Mouse (Mus musculus) neural tube, embryonic 15.5 days (tissue): ENCODE data around the gene Gipc1. TPM values are rescaled to one million over a fixed set of nuclear protein-coding genes. Genes with fewer than 3 reads are reported as not detected.

Experiments
- ATAC-seq: fragments of 200-750 bp; cut with Nextera tagmentation; 2 replicates; pipeline ENCODE4 v1.8.0; 2017; ENCODE audit warnings: mild to moderate bottlenecking, moderate TSS enrichment, moderate library complexity; ENCODE audit not compliant: low FRiP score
- H3K27ac ChIP-seq: fragments of 300-500 bp; sonication (generic); replicated peaks from 2 replicates; pipeline ENCODE4 v1.5.1; 2015; ENCODE audit warnings: mild to moderate bottlenecking, inconsistent platforms
- H3K27me3 ChIP-seq: fragments of 300-500 bp; sonication (generic); replicated peaks from 2 replicates; pipeline ENCODE4 v1.6.1; 2015; ENCODE audit warnings: inconsistent platforms
- H3K36me3 ChIP-seq: fragments of 300-500 bp; sonication (generic); 2 replicates; pipeline ENCODE4 v1.6.1; 2015; ENCODE audit warnings: inconsistent platforms
- H3K4me1 ChIP-seq: fragments of 300-500 bp; sonication (generic); 2 replicates; pipeline ENCODE4 v1.6.1; 2015; ENCODE audit warnings: inconsistent platforms
- H3K4me2 ChIP-seq: fragments of 300-500 bp; sonication (generic); 2 replicates; pipeline ENCODE4 v1.6.1; 2015; ENCODE audit warnings: inconsistent platforms, mild to moderate bottlenecking, moderate library complexity
- H3K4me3 ChIP-seq: fragments of 300-500 bp; sonication (generic); replicated peaks from 2 replicates; pipeline ENCODE4 v1.5.1; 2015; ENCODE audit warnings: mild to moderate bottlenecking, inconsistent platforms
- H3K9ac ChIP-seq: fragments of 300-500 bp; sonication (generic); replicated peaks from 2 replicates; pipeline ENCODE4 v1.6.1; 2015; ENCODE audit warnings: mild to moderate bottlenecking, inconsistent platforms
- H3K9me3 ChIP-seq: fragments of 300-500 bp; sonication (generic); replicated peaks from 2 replicates; pipeline ENCODE4 v1.6.1; 2016; ENCODE audit warnings: inconsistent platforms
- WGBS: fragments of 180-500 bp; shearing (Covaris S2); methylation state at CpG from one replicate; pipeline ENCODE4 v1.1.7; 2015; ENCODE audit warnings: mixed read lengths; 5-methylcytosine and 5-hydroxymethylcytosine counted together
- polyA plus RNA-seq: library from polyadenylated mRNA; unstranded; fragments of >200 nt; fragmentation: Nextera tagmentation; extraction: Ambion mirVana; gene quantifications from 2 replicates; pipeline ENCODE4 v1.2.1, GENCODE M21; 2015

Gipc1 gene
- polyA plus RNA-seq, result 116 and 118 TPM in 2 replicates

GRCm38 (mm10) chr8:83652030-83652743 lies at the start of gene Gipc1:
Gene Gipc1 (plus strand): TSS chr8:83652677.
- Histone ChIP-seq H3K4me2 (peak within 1 kb of the TSS; percentile 91), H3K4me3 (peak within 1 kb of the TSS; percentile 80), H3K27ac (peak within 1 kb of the TSS; percentile 85), H3K9me3 (no peaks in the 10 kb centered on the region), H3K36me3 (no peaks in the 10 kb centered on the region), H3K9ac (peak within 1 kb of the TSS; percentile 73), H3K4me1 (peaks cover 26% of the 10 kb centered on the region), H3K27me3 (no peaks in the 10 kb centered on the region)
- ATAC-seq, result peak; percentile 96
- WGBS, result 4% methylated on average over 48 of the region's 50 CpGs

DNA sequence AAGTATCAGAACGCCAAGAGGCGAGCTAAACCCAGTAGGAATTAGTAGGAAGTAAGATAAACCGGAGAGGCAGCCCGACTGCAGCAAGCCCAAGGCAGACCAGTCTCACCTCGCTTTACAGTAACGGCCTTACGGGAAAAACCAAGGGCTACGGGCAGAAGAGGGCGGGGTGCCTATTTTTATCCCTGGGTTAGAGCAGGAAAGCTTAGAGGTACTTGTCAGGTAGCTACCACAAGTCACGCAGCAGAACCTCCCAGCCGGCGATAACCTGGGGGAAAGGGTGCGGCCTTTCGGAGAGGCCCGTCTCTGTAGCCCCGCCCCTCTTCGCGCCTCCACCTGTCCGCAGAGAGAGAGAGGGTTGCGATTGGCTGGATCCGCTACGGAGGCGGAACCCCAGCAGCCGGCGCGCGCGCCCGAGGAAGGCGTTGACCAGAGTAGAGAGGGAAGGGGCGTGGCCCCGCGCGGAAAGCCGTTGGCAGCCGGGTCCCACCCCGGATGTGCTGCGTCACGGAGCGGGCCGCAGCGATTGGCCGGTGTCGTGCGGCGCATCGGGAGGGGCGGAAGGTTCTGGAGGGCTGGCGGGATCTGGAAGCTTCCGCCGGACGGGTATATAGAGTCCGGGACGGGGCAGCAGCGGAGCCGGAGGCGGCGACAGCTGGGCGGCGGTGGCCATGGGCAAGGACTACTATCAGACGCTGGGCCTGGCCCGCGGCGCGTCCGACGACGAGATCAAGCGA lies 44.6 kb upstream of the Gipc1 start, which contains the start of the genes Tecr and Dnajb1:
Gene Tecr, minus strand, starts transcription at position 311 of the 737 bp plus-strand sequence.
Gene Dnajb1, plus strand, starts transcription at position 533 of the 737 bp plus-strand sequence.
- Histone ChIP-seq H3K4me2 (peak within 1 kb of the TSS; percentile 83), H3K27ac (peak within 1 kb of the TSS; percentile 97), H3K36me3 (peaks cover 30% of the 10 kb centered on the region), H3K27me3 (no peaks in the 10 kb centered on the region), H3K9ac (peak within 1 kb of the TSS; percentile 71), H3K9me3 (no peaks in the 10 kb centered on the region), H3K4me1 (peaks cover 31% of the 10 kb centered on the region), H3K4me3 (peak within 1 kb of the TSS; percentile 78)
- ATAC-seq, result peak; percentile 97
- whole genome bisulfite sequencing, result under 1% methylated on average over 65 of the region's 69 CpGs

DNA sequence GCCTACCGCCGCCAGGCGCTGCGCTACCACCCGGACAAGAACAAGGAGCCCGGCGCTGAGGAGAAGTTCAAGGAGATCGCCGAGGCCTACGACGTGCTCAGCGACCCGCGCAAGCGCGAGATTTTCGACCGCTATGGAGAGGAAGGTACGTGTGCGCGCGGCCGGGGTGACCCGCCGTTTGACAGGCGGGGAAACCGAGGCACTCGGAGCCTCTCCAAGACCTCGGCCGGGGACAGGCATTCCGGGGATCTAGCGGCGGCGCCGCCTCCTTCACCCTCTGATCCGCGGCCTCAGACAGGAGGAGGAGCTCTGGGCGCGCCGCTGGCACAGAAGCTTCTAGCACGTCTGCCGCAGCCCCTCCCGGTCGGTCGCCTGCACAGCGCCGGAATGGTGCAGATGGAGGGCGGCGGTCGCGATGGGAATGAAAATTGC lies 44.1 kb upstream of the Gipc1 start:
- Histone ChIP-seq H3K4me1 (peaks cover 31% of the 10 kb centered on the region), H3K4me2 (peak overlapping the region; percentile 83), H3K36me3 (peaks cover 34% of the 10 kb centered on the region), H3K9ac (peak overlapping the region; percentile 66), H3K27me3 (no peaks in the 10 kb centered on the region), H3K27ac (peak overlapping the region; percentile 97), H3K9me3 (no peaks in the 10 kb centered on the region), H3K4me3 (peak overlapping the region; percentile 78)
- under 1% methylated on average over 51 of the region's 51 CpGs for WGBS
- peak; percentile 82 for ATAC-seq

DNA sequence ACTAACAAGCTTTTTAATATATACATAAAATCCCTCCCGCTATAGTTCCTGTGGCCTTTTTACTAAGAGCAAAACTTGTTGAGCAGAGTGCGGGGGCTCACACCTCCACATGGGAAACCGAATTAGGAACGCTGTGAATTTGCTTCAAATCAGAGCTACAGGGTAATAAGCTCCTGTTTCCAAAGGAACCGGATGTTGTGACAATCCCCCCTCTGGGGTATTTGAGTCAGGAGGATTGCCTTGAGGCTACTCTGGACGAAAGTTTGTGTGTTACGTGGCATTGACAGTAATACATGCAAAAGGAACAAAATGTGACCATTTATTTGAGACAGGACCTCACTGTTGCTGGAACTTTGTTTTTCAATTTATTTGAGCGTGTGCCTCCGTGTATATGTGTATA lies 43.4 kb upstream of the Gipc1 start:
- peak overlapping the region; percentile 66 for H3K9ac ChIP-seq
- H3K36me3 ChIP-seq, result peaks cover 41% of the 10 kb centered on the region
- H3K9me3 ChIP-seq, result no peaks in the 10 kb centered on the region
- H3K4me1 ChIP-seq, result peaks cover 31% of the 10 kb centered on the region
- peak overlapping the region; percentile 97 for H3K27ac ChIP-seq
- peak overlapping the region; percentile 78 for H3K4me3 ChIP-seq
- WGBS, result 32% methylated on average over 9 of the region's 9 CpGs
- no peaks in the 10 kb centered on the region for H3K27me3 ChIP-seq
- ATAC-seq, result no peak
- peak overlapping the region; percentile 83 for H3K4me2 ChIP-seq

- H3K4me2 ChIP-seq, result peak overlapping the region; percentile 83
- H3K27me3 ChIP-seq, result no peaks in the 10 kb centered on the region
- no peak for ATAC-seq
- WGBS, result 94% methylated on average over 10 of the region's 10 CpGs
- peak overlapping the region; percentile 97; the same call in 1 of the 2 replicates for H3K27ac ChIP-seq
- H3K9me3 ChIP-seq, result no peaks in the 10 kb centered on the region
- peak overlapping the region; percentile 78 for H3K4me3 ChIP-seq
- H3K9ac ChIP-seq, result peak overlapping the region; percentile 66; the same call in 1 of the 2 replicates
- peaks cover 44% of the 10 kb centered on the region for H3K36me3 ChIP-seq
- peaks cover 31% of the 10 kb centered on the region for H3K4me1 ChIP-seq
These were observed 42.8 kb upstream of the Gipc1 start for GRCm38 (mm10) chr8:83609547-83610180.

DNA sequence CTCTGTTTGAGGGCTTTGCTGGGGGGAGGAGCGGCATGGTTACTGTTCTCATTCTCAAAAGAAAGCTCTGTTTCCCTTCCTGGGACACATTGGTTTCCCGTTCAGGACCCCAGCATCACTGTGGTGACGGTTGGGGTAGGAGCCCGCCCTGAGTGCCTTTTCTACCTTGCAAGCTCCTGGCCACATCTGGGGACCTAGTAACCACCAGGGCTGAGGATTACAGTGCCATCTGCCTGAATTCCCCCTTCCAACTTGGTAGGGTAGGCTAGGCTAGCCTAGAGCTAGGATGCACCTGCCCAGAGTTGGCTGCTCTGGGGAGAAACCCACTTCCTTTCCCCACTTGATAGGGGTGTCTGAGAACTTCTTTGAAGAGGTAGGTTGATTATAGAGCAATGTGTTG lies 40.6 kb upstream of the Gipc1 start:
- 91% methylated on average over 4 of the region's 4 CpGs for WGBS
- ATAC-seq, result no peak
- no peak overlapping the region for H3K4me3 ChIP-seq

GRCm38 (mm10) chr8:83613695-83614094 lies 38.8 kb upstream of the Gipc1 start:
- peaks cover 24% of the 10 kb centered on the region for H3K4me1 ChIP-seq
- no peak overlapping the region for H3K4me2 ChIP-seq
- H3K9ac ChIP-seq, result no peak overlapping the region
- H3K9me3 ChIP-seq, result no peaks in the 10 kb centered on the region
- no peak overlapping the region for H3K27ac ChIP-seq
- H3K36me3 ChIP-seq, result peaks cover 44% of the 10 kb centered on the region
- no peaks in the 10 kb centered on the region for H3K27me3 ChIP-seq
- H3K4me3 ChIP-seq, result no peak overlapping the region
- 98% methylated on average over 4 of the region's 4 CpGs for WGBS
- ATAC-seq, result no peak

More for the DNA sequence above, 40.6 kb upstream of the Gipc1 start:
- Histone ChIP-seq H3K27me3 (no peaks in the 10 kb centered on the region), H3K4me2 (no peak overlapping the region), H3K4me1 (peaks cover 29% of the 10 kb centered on the region), H3K9me3 (no peaks in the 10 kb centered on the region), H3K9ac (no peak overlapping the region), H3K36me3 (peaks cover 44% of the 10 kb centered on the region), H3K27ac (no peak overlapping the region)

GRCm38 (mm10) chr8:83616625-83617024 lies 35.9 kb upstream of the Gipc1 start:
- H3K27ac ChIP-seq, result no peak overlapping the region
- H3K9me3 ChIP-seq, result no peaks in the 10 kb centered on the region
- no peak overlapping the region for H3K4me2 ChIP-seq
- H3K36me3 ChIP-seq, result peaks cover 27% of the 10 kb centered on the region
- H3K4me3 ChIP-seq, result no peak overlapping the region
- H3K4me1 ChIP-seq, result 0 out of 2 replicates have a peak, but pooled peaks cover under 1% of the 10 kb centered on the region
- H3K9ac ChIP-seq, result no peak overlapping the region
- ATAC-seq, result no peak
- H3K27me3 ChIP-seq, result no peaks in the 10 kb centered on the region

- H3K36me3 ChIP-seq, result peaks cover 22% of the 10 kb centered on the region
- H3K9ac ChIP-seq, result no peak overlapping the region
- no peak overlapping the region for H3K27ac ChIP-seq
- H3K4me1 ChIP-seq, result 0 out of 2 replicates have a peak, but pooled peaks cover 5% of the 10 kb centered on the region
- 94% methylated on average over 2 of the region's 2 CpGs for WGBS
- H3K9me3 ChIP-seq, result no peaks in the 10 kb centered on the region
- H3K27me3 ChIP-seq, result no peaks in the 10 kb centered on the region
- ATAC-seq, result no peak
- no peak overlapping the region for H3K4me2 ChIP-seq
- H3K4me3 ChIP-seq, result no peak overlapping the region
These were observed 35.4 kb upstream of the Gipc1 start for GRCm38 (mm10) chr8:83617111-83617510.

- Histone ChIP-seq H3K4me3 (no peak overlapping the region), H3K4me1 (0 out of 2 replicates have a peak, but pooled peaks cover 9% of the 10 kb centered on the region), H3K4me2 (no peak overlapping the region), H3K9me3 (no peaks in the 10 kb centered on the region), H3K27ac (no peak overlapping the region), H3K36me3 (peaks cover 9% of the 10 kb centered on the region; the same call in 1 of the 2 replicates), H3K9ac (no peak overlapping the region), H3K27me3 (no peaks in the 10 kb centered on the region)
- ATAC-seq, result no peak
- 97% methylated on average over 2 of the region's 2 CpGs for WGBS
These were observed 33.9 kb upstream of the Gipc1 start for GRCm38 (mm10) chr8:83618566-83618965.

- Histone ChIP-seq H3K4me2 (no peak overlapping the region), H3K4me3 (no peak overlapping the region), H3K9me3 (no peaks in the 10 kb centered on the region), H3K36me3 (no peaks in the 10 kb centered on the region), H3K27me3 (no peaks in the 10 kb centered on the region), H3K4me1 (0 out of 2 replicates have a peak, but pooled peaks cover 9% of the 10 kb centered on the region), H3K9ac (no peak overlapping the region), H3K27ac (no peak overlapping the region)
- no peak for ATAC-seq
- WGBS, result 91% methylated on average over 9 of the region's 9 CpGs
These were observed 32.8 kb upstream of the Gipc1 start for GRCm38 (mm10) chr8:83619568-83620285.
